Mouse (Mus musculus) erythroblast, embryonic 14.5 days (primary cell): ENCODE measurements around the gene Cyp20a1. TPM values are rescaled to one million over a fixed set of nuclear protein-coding genes. Genes with fewer than 3 reads are reported as not detected.
A peak's percentile ranks its signal among the peaks of the same experiment; 100 is the strongest.

Experiments used
- H3K27me3 ChIP-seq: 2 replicates; pipeline ENCODE4 v1.6.1; 2012; ENCODE audit warnings: inconsistent platforms; ENCODE audit not compliant: control insufficient read depth
- H3K36me3 ChIP-seq: 2 replicates; pipeline ENCODE4 v1.6.1; 2012; ENCODE audit warnings: mild to moderate bottlenecking, inconsistent platforms; ENCODE audit not compliant: control insufficient read depth
- H3K4me1 ChIP-seq: 2 replicates; pipeline ENCODE4 v1.6.1; 2012; ENCODE audit warnings: inconsistent platforms; ENCODE audit not compliant: control insufficient read depth
- H3K4me3 ChIP-seq: replicated peaks from 2 replicates; pipeline ENCODE3; 2012; ENCODE audit warnings: moderate library complexity, mild to moderate bottlenecking, inconsistent platforms
- H3K9me3 ChIP-seq: 2 replicates; pipeline ENCODE4 v1.6.1; 2012; ENCODE audit warnings: low read length, inconsistent platforms, mixed read lengths; ENCODE audit not compliant: control insufficient read depth
- GATA1 ChIP-seq: IDR thresholded peaks from 2 replicates; pipeline ENCODE4 v1.6.1; 2012; ENCODE audit warnings: low read length, inconsistent platforms, mixed read lengths
- TAL1 ChIP-seq: IDR thresholded peaks from 3 replicates; pipeline ENCODE4 v1.6.1; 2012; ENCODE audit warnings: low read length, inconsistent platforms, mixed read lengths
- polyA plus RNA-seq: library from polyadenylated mRNA; stranded (reverse); fragments of >175 nt; gene quantifications from 2 replicates; pipeline ENCODE4 v1.2.3, GENCODE M21; 2012

The Cyp20a1 gene
- 0.11 and 0.21 TPM in 2 replicates for polyA plus RNA-seq

DNA sequence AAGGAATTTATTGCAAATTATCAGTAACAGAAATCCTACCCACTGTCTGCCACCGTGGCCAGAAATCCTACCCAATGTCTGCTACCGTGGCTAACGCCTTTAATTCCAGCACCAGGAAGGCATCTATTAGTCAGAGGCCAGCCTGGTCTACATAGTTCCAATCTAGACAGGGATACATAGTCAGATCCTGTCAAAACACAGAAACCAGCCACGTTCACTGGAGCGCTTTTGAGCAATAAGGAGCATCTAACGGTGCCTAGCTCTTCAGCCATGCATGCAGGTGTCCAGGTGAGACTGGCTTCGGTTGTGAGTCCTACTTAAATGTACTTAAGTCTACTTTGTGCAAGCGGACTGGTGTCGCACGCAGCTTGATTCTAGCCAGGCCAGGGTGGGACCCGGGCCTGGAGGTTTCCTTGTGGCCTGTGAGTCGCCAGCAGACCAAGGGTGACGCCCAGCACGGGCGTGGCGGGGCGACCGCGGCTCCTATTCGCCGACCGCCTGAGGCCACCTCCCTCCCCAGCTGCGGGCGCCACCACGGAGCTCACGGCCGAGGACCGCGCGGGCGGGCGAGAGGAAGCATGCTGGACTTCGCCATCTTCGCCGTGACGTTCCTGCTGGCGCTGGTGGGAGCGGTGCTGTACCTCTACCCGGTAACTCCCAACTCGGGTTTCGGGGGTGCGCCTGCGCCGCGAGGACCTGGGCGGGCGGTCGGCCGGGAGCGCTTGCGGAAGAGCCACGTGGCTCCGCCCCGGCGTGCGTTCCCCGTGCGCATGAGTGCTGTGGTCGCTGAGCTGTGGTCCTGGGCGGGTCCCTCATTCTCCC is at the start of gene Cyp20a1:
TSS of gene Cyp20a1 (plus strand) at position 516 of the 822 bp plus-strand sequence.
- H3K9me3 ChIP-seq = no peaks in the 10 kb centered on the region
- no peak for TF ChIP-seq GATA1
- TF ChIP-seq TAL1 = no peak
- no peaks in the 10 kb centered on the region for H3K27me3 ChIP-seq
- peak within 1 kb of the TSS; percentile 94 for H3K4me3 ChIP-seq
- H3K36me3 ChIP-seq = no peaks in the 10 kb centered on the region; the same call in 1 of the 2 replicates
- H3K4me1 ChIP-seq = peaks cover 38% of the 10 kb centered on the region

GRCm38 (mm10) chr1:60293921-60294320 is 49.2 kb upstream of the Cyp20a1 start:
- no peaks in the 10 kb centered on the region for H3K9me3 ChIP-seq
- H3K4me3 ChIP-seq = no peak overlapping the region
- H3K4me1 ChIP-seq = no peaks in the 10 kb centered on the region
- no peak for TF ChIP-seq GATA1
- H3K36me3 ChIP-seq = no peaks in the 10 kb centered on the region
- no peaks in the 10 kb centered on the region for H3K27me3 ChIP-seq

DNA sequence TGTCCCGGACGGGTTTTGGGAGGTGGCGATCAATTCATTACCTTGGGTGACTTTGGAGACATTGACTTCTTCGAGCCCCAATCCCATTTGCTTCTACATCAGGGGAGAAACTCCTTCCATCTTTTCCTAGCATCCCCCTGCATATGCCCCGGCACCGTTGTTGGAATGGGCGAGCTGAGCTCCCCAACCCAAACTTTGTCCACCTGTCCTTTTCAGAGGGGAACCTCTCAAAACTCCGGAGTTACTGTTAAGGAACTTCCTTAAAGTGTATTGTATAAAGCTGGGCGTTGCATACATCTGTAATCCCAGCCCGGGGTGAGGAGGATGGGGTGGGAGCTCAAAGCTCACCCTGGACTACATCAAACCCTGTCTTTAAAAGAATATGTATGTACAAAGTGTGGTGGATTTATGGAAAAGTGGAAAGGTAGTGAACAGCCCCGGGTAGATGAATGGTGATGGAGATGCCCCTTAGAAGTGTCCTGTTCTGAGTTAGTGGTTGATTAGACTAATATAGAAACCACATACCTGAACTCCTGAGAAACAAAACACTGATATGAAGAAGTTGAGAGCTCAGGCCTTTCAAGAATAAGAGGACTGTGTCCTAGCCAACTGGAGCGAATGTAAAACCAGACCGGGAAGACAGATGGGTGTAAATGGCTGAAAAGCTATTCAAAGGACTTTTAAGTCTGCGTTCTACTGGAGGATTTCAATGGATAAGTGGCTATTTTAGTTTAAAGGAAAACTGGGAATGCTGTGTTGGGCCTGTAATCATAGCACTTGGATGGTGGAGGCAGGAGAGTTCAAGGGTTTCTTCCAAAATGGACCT is 720 bp downstream of the Cyp20a1 start:
- peaks cover 38% of the 10 kb centered on the region for H3K4me1 ChIP-seq
- peak overlapping the region; percentile 94 for H3K4me3 ChIP-seq
- no peaks in the 10 kb centered on the region for H3K9me3 ChIP-seq
- no peaks in the 10 kb centered on the region for H3K27me3 ChIP-seq
- H3K36me3 ChIP-seq = no peaks in the 10 kb centered on the region; the same call in 1 of the 2 replicates
- no peak for TF ChIP-seq TAL1

GRCm38 (mm10) chr1:60344670-60345069 is 1.5 kb downstream of the Cyp20a1 start:
- Histone ChIP-seq H3K9me3 (peaks cover 6% of the 10 kb centered on the region), H3K4me1 (peaks cover 38% of the 10 kb centered on the region), H3K4me3 (peak overlapping the region; percentile 94), H3K27me3 (no peaks in the 10 kb centered on the region), H3K36me3 (peaks cover 5% of the 10 kb centered on the region; the same call in 1 of the 2 replicates)
- TF ChIP-seq TAL1 = no peak
- no peak for TF ChIP-seq GATA1

DNA sequence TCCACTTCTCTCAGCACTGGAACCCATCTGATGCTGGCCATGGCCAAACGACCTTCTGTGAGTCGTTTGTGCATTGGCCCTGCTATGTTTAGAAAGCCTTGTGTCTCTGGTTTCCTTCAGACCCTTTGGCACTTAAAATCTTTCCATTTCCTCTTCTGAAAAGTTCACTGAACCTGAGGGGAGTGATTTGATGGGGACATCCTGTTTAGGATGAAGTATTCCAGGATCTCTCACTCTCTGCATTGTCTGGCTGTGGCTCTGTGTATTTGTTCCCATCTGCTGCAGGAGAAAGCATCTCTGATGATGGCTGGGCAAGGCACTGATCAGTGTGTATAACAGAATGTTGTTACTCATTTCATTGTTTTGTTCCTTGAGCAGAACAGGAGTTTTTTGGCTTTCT is 2.6 kb downstream of the Cyp20a1 start:
- no peak overlapping the region for H3K4me3 ChIP-seq
- no peaks in the 10 kb centered on the region for H3K27me3 ChIP-seq
- no peak for TF ChIP-seq GATA1
- TF ChIP-seq TAL1 = no peak
- H3K9me3 ChIP-seq = peaks cover 15% of the 10 kb centered on the region
- peaks cover 11% of the 10 kb centered on the region; the same call in 1 of the 2 replicates for H3K36me3 ChIP-seq
- peaks cover 38% of the 10 kb centered on the region for H3K4me1 ChIP-seq

- H3K4me1 ChIP-seq = no peaks in the 10 kb centered on the region
- no peaks in the 10 kb centered on the region for H3K27me3 ChIP-seq
- H3K4me3 ChIP-seq = no peak overlapping the region
- H3K9me3 ChIP-seq = peaks cover 15% of the 10 kb centered on the region
- H3K36me3 ChIP-seq = peaks cover 42% of the 10 kb centered on the region
- TF ChIP-seq GATA1 = no peak
- no peak for TF ChIP-seq TAL1
Measured at GRCm38 (mm10) chr1:60352786-60353185, 9.7 kb downstream of the Cyp20a1 start.

GRCm38 (mm10) chr1:60361626-60362025 is 18.5 kb downstream of the Cyp20a1 start:
- peaks cover 34% of the 10 kb centered on the region for H3K36me3 ChIP-seq
- no peaks in the 10 kb centered on the region for H3K4me1 ChIP-seq
- H3K9me3 ChIP-seq = no peaks in the 10 kb centered on the region
- H3K27me3 ChIP-seq = no peaks in the 10 kb centered on the region
- no peak for TF ChIP-seq TAL1
- TF ChIP-seq GATA1 = no peak
- H3K4me3 ChIP-seq = no peak overlapping the region

- H3K27me3 ChIP-seq = no peaks in the 10 kb centered on the region
- no peaks in the 10 kb centered on the region for H3K9me3 ChIP-seq
- no peaks in the 10 kb centered on the region for H3K4me1 ChIP-seq
- peaks cover 48% of the 10 kb centered on the region for H3K36me3 ChIP-seq
- H3K4me3 ChIP-seq = no peak overlapping the region
- no peak for TF ChIP-seq GATA1
- no peak for TF ChIP-seq TAL1
Measured at GRCm38 (mm10) chr1:60376556-60376955, 33.4 kb downstream of the Cyp20a1 start.

GRCm38 (mm10) chr1:60381910-60382309 is 38.8 kb downstream of the Cyp20a1 start:
- Histone ChIP-seq H3K9me3 (no peaks in the 10 kb centered on the region), H3K4me3 (no peak overlapping the region), H3K27me3 (no peaks in the 10 kb centered on the region), H3K4me1 (no peaks in the 10 kb centered on the region), H3K36me3 (peaks cover 46% of the 10 kb centered on the region)
- TF ChIP-seq GATA1 = no peak
- TF ChIP-seq TAL1 = no peak
